Comparison of ENCODE assay signal across 18 mouse cellular contexts in genomic region chr9:117008194-117008593, GRCm38 (mm10).
DNase-seq lines count a peak whose midpoint lies in the region; ATAC-seq and TF ChIP-seq lines count a peak whose summit lies in the region.
"Had no signal": no experiment of that assay in that cellular context is flagged by ENCODE, and none has a peak within 500 bp of the region (broad histone marks: within the 10 kb centered on the region; RNA-seq: fewer than 3 reads in every experiment).

No protein-coding gene starts in this region.

- no peak for TF ChIP-seq POLR2A in kidney, adult 2 months (IDR thresholded peaks at IDR 0.05; ENCODE audit: low read depth, low read length)
- TF ChIP-seq POLR2A in lung, adult 2 months (IDR thresholded peaks at IDR 0.05; ENCODE audit: borderline replicate concordance, extremely low read depth, low read depth, low read length), result no peak

- H3K4me3 ChIP-seq in kidney, adult 2 months (ENCODE audit: insufficient read depth, low read depth, low read length), result no peak overlapping the region
- no peak overlapping the region for H3K4me3 ChIP-seq in lung, adult 2 months (replicated peaks; ENCODE audit: extremely low read depth, low read depth, low read length)
- no peak overlapping the region for H3K4me3 ChIP-seq in intestine, postnatal 0 days (ENCODE audit: low read depth, low read length)
- no peak overlapping the region for H3K4me3 ChIP-seq in midbrain, embryonic 10.5 days
- H3K4me3 ChIP-seq: embryonic facial prominence, embryonic 12.5 days; forebrain, embryonic 15.5 days; heart, adult 2 months; hindbrain, embryonic 12.5 days had no signal

- no peaks in the 10 kb centered on the region for H3K36me3 ChIP-seq in kidney, adult 2 months (ENCODE audit: control insufficient read depth, insufficient read depth, low read length)
- no peaks in the 10 kb centered on the region for H3K36me3 ChIP-seq in intestine, postnatal 0 days (ENCODE audit: control insufficient read depth, insufficient read depth)
- H3K36me3 ChIP-seq in midbrain, embryonic 10.5 days, result no peaks in the 10 kb centered on the region
- H3K36me3 ChIP-seq: embryonic facial prominence, embryonic 12.5 days; forebrain, embryonic 15.5 days; hindbrain, embryonic 12.5 days had no signal

- H3K4me2 ChIP-seq in intestine, postnatal 0 days (replicated peaks; ENCODE audit: low read depth), result no peak overlapping the region
- H3K4me2 ChIP-seq: embryonic facial prominence, embryonic 12.5 days; forebrain, embryonic 15.5 days; hindbrain, embryonic 12.5 days had no signal

- H3K27me3 ChIP-seq in kidney, adult 2 months (replicated peaks; ENCODE audit: control insufficient read depth, insufficient read depth, low read length), result no peaks in the 10 kb centered on the region
- no peaks in the 10 kb centered on the region for H3K27me3 ChIP-seq in intestine, postnatal 0 days (replicated peaks; ENCODE audit: control insufficient read depth, insufficient read depth, low read length)
- no peaks in the 10 kb centered on the region for H3K27me3 ChIP-seq in midbrain, embryonic 10.5 days (ENCODE audit: low read depth, poor library complexity, severe bottlenecking)
- H3K27me3 ChIP-seq: embryonic facial prominence, embryonic 12.5 days; forebrain, embryonic 15.5 days; hindbrain, embryonic 12.5 days had no signal

- no peaks in the 10 kb centered on the region for H3K9me3 ChIP-seq in intestine, postnatal 0 days (ENCODE audit: control insufficient read depth)
- H3K9me3 ChIP-seq in midbrain, embryonic 10.5 days (replicated peaks), result no peaks in the 10 kb centered on the region
- H3K9me3 ChIP-seq: embryonic facial prominence, embryonic 12.5 days; forebrain, embryonic 15.5 days; hindbrain, embryonic 12.5 days had no signal

- DNase-seq in kidney, adult 2 months, result peak; percentile 55
- no peak for DNase-seq in kidney, postnatal 25 days
- DNase-seq in lung, adult 2 months, result peak; percentile 0
- DNase-seq in lung, postnatal 10 days, result no peak
- DNase-seq in midbrain, embryonic 10.5 days (ENCODE audit: low spot score), result no peak
- DNase-seq: adrenal gland, postnatal 10 days; cerebellum, adult 11-12 months; cerebellum, adult 9-10 months; cerebellum, postnatal 25 days; gastrocnemius, postnatal 36 days; heart, adult 2 months; heart, postnatal 10 days; heart, postnatal 4 days had no signal

- H3K9ac ChIP-seq in intestine, postnatal 0 days (ENCODE audit: low read depth, low read length), result no peak overlapping the region
- H3K9ac ChIP-seq: embryonic facial prominence, embryonic 12.5 days; forebrain, embryonic 15.5 days; hindbrain, embryonic 12.5 days had no signal

- H3K4me1 ChIP-seq in kidney, adult 2 months (ENCODE audit: control insufficient read depth, insufficient read depth, low read length), result no peaks in the 10 kb centered on the region
- H3K4me1 ChIP-seq in lung, adult 2 months (ENCODE audit: control insufficient read depth, insufficient read depth, low read length), result no peaks in the 10 kb centered on the region
- no peaks in the 10 kb centered on the region for H3K4me1 ChIP-seq in intestine, postnatal 0 days (replicated peaks; ENCODE audit: control insufficient read depth, insufficient read depth, low read length)
- H3K4me1 ChIP-seq in midbrain, embryonic 10.5 days, result no peaks in the 10 kb centered on the region
- H3K4me1 ChIP-seq: embryonic facial prominence, embryonic 12.5 days; forebrain, embryonic 15.5 days; hindbrain, embryonic 12.5 days had no signal

- no peak overlapping the region for H3K27ac ChIP-seq in kidney, adult 2 months (ENCODE audit: insufficient read depth, low read depth, low read length)
- H3K27ac ChIP-seq in intestine, postnatal 0 days (ENCODE audit: low read depth, low read length), result no peak overlapping the region
- H3K27ac ChIP-seq in midbrain, embryonic 10.5 days (replicated peaks), result no peak overlapping the region
- H3K27ac ChIP-seq: embryonic facial prominence, embryonic 12.5 days; forebrain, embryonic 15.5 days; heart, adult 2 months; hindbrain, embryonic 12.5 days had no signal

- TF ChIP-seq CTCF in kidney, adult 2 months (conservative IDR thresholded peaks at IDR 0.05; ENCODE audit: insufficient read depth, insufficient read length, low read depth, low read length), result no peak
- TF ChIP-seq CTCF in lung, adult 2 months (IDR thresholded peaks at IDR 0.05; ENCODE audit: insufficient read depth, low read length), result no peak
- TF ChIP-seq CTCF in intestine, postnatal 0 days (IDR thresholded peaks at IDR 0.05; ENCODE audit: low read depth), result no peak

- ATAC-seq in intestine, postnatal 0 days, result peak; percentile 68
- ATAC-seq: forebrain, embryonic 15.5 days; hindbrain, embryonic 16.5 days had no signal

- 56% methylated on average over 1 of the region's 1 CpGs for WGBS in kidney, adult 2 months
- WGBS in lung, adult 2 months, result 58% methylated on average over 1 of the region's 1 CpGs
- 40% methylated on average over 1 of the region's 1 CpGs for WGBS in intestine, postnatal 0 days
- 67% methylated on average over 1 of the region's 1 CpGs for WGBS in midbrain, embryonic 10.5 days

Comparison
In these comparisons a context has a peak if more than half of its experiments do, and no peak if none do; other contexts are left out.
1. DNase-seq: peak in kidney, adult 2 months (single experiment) and lung, adult 2 months (single experiment); none in kidney, postnatal 25 days (0 of 2), lung, postnatal 10 days (single experiment) and midbrain, embryonic 10.5 days (single experiment).